Mouse (Mus musculus) ZHBTc4 (cell line): ENCODE results near the gene Enthd1.
A peak's percentile ranks its signal among the peaks of the same experiment; 100 is the strongest.

Experiments used
- DNase-seq: peaks from one replicate; pipeline ENCODE4 v3.0.0-alpha.2; 2011; ENCODE audit warnings: low read depth, low spot score

Enthd1 gene

DNA sequence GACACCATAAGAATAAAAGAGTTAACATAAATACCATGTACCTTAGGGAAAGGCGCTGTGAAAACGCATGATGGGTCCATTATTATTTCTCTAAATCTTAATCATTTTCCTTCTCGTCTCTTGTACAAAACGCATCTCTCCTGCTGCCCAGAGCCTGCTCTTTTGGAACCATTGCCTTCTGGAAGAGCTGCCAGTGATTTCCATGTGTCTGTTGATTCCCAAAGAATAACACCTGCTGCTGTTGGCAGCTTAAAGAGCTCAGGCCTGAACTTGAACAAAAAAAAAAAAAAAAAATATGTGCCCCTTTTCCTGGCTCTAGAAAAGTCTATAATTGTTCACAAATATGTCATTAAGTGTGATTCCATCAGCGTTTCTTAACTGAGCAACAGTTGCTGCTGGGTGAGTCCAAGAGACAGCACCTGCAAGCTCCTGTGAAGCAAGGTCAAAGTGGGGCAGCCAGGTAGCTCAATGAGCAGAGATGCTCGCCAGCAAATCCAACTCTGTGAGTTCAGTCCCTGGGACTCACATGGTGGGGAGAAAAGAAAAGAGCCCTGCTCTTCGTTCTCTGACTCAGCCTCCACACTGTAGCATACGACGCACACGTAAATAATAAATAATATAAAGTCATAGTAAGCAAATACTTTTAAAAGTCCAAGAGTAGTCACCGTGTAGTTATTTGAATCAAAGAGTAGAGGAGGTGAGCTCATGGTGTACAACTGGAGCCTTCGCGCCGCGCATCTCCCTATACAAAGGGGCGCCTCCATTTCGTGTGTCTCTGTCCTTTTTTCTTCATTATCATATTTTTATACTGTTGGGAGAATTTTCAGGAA lies 9.5 kb upstream of the Enthd1 start:
- no peak for DNase-seq

DNA sequence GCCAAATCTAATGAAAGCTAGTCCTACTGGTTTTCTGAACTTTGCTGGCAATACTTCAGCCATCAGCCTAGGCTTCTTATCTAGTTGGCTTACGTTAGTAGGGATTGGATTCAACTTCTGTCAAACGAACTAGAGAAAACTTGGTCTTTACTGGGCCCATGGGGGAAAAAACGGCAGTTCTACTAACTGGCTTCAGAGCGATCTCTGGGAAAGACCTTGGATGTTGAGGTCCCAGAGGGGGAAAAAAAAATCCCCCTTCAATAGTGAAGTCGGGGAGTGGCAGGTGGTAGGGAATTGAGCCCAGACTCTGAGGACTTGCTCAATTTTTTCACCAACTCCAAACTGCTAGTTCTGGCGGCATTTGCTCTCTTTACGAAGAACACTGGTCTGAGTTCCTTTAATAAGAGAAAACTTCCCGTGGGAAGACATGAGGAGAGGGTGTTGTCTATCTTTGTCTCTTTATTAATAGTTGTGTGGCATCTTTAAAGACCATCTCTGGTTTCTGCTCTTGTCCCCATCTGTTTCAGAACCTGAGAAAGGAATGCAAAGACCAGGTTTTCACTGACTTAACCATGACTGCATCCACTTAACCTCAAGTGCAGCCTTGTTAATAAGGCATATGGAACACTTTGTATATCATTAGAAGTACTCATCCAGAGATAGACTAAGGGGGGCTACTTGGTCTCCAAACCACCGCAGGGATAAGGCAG lies 8.0 kb upstream of the Enthd1 start:
- no peak for DNase-seq

DNA sequence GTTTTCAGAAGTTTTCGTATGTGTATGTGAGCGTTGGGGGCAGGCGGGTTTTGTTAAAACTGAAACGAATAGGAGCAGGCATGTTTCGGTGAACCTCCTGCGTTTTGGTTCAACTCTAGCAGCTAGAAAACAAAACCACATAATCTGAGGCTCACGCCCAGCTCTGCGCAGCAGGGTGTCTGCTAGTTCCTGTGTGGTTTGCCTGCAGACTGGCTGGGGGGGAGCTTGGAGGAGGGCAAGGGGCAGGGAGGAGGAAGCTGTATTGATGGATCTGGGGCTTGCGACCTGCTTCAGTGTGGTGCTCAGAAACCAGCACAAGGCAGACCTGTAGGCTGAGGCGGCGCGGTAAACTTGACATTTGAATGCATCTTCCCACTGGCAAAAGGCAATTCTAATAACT lies 7.3 kb upstream of the Enthd1 start, which contains the start of gene Grap2:
TSS of gene Grap2 (plus strand) at position 304 of the 400 bp plus-strand sequence.
- peak; percentile 80 for DNase-seq

DNA sequence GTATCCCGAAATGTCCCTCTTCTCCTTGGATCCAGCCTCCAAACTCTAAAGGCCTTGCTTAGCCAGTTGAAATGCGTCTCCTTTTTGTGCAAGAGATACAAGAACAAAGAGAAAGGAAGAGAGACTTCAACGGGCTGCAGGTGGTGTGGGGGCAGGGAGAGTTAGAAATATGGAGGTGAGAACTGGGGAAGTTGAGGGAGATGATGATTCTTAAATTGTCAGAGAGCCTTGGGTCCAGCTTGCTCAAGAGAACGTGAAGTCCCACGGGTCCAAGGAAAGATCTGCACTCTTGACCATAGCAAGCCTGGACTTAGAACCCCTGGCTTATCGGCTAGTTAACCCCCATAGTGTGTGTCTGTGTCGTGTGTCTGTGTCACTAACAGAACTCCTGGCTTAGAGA lies 6.7 kb upstream of the Enthd1 start:
- no peak for DNase-seq

DNA sequence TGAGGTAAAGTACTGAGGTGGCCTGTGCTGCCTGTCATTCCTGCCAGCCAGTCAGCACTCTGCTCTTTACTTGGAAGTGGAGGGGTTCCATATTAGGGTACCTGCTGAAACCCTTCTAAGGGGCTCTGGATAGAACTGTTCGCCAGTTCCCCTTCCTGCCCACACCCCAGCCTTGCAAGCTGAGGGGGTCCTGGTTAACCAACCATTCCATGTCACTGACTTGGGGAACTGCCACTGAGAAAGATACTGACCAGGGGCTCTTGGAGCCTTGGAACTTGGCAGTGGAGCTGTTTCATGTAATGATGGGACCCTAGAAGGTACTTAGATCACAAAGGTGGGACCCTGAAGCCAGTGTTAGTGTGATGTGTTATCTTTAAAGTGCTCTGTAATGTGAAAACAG lies 5.3 kb upstream of the Enthd1 start:
- DNase-seq, result no peak

DNA sequence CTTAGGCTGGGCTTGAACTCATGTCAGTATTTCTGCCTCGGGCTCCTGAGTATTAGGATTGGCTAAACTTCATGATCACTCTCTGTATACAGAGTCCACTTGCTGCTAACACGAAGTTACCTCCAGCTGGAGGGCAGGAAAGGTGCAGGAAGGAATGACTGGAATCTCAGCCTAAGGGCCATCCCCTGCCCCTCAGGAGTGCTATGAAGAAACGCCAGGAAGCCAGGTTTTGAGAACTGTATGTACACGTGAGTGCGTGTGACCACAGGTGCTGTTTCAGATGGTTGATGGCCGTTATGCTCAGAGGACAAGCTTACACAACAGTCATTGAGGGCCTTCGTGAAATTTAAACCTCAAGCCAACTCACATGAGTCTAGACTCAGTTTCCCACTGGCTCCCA lies 4.2 kb upstream of the Enthd1 start:
- DNase-seq, result no peak

DNA sequence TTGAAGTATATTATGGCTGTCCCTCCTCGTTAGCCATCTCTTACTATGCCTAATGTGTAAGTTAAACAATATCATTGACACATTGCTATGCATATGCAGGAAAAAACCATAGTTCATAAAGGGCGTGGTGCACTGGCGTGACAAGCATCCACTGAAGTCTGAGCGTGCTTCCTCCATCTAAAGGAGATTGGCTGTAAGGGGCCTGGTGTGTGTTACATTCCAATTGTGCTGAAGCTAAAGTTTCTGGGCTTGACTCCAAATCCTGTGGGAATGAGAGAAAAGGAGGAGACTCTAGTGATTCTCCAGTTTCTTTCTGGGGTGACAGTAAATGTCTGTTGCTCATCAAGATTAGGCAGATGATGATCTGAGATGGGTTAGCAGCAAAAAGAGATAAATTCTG lies 2.8 kb upstream of the Enthd1 start:
- no peak for DNase-seq

DNA sequence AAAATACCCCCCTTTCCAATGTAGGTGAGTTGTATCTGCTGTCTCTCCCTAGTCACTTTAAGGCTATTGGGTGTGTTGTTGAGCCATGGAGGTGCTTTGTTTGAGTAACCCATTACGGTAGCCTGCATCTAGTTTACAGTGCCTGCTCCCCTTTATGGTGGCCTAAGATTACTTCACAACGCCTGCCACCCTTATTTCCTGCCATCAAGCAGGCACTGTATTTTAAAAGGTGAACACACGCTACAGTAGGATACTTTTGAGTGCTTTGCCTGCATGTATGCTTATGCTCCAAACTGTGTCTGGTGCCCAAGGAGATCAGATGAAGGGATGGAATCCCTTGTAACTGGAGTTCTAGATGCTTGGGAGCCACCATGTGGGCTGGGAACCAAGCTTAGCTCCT lies 2.2 kb upstream of the Enthd1 start:
- no peak for DNase-seq

DNA sequence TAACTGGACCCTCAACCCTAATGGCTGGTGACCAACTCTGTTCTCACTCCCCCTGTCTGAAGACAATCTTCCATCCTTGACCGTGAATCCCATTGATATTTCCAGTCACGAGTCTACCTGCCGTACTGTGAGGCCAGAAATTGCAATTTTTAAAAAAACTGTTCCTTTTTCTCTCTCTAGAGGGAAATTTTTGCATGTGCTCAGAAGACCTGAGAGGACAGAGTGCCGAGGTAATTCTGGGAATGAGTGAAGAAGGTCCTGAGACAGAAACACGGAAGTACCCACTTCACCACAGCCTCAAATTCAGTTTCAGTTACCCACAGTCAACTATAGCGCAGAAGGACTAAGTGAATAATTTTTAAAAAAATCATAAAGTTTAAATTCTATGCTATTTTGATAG lies 1.7 kb upstream of the Enthd1 start:
- no peak for DNase-seq

DNA sequence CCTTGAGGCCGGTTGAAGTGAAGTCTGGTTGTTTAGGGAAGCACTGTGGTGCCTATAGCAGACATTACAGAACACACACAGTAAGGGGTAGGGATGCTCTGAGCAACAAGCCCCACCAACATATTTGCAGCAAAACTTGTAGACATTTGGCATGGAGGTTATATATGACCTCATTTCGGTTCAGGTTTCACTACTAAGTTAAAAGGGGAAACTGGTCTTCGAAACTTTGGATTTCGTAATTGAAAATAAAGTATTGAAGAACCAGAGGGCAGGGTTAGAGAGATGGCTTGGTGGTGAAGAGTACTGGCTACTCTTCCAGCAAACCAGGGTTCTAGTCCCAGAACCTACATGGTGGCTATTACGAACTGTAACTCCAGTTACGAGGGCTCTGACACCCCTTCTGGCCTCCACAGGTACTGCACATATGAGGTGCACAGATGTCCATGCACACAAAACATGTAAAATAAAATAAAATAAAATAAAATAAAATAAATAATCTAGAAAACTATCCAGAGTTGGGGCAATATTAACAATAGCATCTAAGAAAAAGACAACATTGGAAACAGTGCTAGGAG lies 1.2 kb downstream of the Enthd1 start:
- peak; percentile 35 for DNase-seq

DNA sequence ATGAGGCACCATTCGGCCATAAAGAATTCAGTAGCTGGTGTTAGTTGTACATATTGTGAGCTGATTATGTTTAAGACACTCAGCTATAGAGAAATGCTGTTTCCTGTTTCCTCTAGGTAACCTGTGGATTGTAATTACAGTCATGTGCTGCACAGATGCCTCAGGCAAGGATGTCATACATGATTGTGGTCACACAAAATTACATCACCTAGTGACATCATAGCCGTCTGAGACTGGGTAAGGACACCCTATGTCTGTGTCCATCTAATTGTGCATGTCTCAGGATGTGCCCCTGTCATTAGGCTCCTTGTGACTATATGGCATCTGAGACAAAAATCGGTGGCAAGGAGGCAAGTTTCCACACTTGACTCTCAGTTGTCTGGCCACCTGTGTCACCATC lies 2.5 kb downstream of the Enthd1 start:
- no peak for DNase-seq

DNA sequence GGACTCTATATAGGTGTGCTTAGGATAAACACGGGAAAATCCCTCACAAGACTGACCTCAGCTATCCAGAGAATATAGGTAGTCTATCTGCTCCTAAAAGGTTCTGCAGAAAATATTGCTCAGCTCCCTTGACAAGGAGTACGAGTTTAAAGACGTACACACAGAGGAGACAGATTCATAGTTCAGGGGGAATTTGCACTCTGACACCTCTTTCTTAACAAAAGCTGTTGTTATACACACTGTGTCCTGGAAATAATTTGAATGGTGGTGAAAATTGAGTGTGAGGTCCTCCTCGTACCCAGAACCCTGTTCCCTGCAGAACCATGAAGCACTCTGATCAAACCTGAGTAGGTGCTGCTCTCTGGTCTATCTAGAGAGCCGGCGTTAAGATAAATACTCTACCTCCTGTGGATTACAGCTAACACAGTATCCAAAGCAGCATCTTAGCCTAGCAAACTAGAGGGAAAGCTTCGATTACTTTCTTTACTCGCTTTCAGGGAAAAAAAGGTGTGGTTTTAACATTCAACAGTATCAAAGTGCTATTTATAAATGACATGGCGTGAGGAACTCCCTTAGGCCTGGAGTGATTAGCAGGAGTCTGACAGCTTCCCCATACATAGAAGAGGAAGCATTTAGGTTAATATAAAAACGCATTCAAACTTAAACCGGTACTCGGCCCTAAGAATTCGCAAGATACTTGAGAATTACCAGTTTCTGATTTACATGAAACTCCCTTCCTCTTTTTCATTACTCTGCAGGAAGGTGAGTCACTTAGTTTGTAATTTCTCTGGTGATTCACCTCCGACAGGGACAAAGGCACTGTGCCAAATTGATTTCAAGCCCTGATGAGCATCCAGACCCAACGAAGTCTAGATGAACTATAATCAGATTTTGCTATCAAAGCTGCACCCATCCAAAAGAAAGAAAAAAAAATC lies 4.0 kb downstream of the Enthd1 start:
- no peak for DNase-seq

DNA sequence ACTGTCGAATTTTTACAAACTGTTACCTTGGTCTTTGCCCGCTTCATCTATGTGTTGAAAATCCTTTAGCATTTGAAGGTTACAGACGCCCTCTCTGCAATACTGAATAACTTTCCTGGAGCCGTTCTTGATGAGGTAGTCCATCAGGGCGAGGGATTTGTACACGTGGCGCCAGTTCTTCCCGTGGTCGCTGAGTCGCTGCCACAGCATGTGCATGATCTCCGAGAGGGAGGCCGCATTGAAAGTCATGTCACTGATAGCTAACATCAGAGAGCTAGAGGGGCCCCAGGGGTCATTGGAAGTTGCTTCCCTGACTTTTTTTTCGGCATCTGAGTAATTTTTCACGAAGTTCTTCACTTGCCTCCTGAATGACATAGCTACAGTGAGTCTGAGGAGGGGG lies 5.0 kb downstream of the Enthd1 start:
- no peak for DNase-seq

DNA sequence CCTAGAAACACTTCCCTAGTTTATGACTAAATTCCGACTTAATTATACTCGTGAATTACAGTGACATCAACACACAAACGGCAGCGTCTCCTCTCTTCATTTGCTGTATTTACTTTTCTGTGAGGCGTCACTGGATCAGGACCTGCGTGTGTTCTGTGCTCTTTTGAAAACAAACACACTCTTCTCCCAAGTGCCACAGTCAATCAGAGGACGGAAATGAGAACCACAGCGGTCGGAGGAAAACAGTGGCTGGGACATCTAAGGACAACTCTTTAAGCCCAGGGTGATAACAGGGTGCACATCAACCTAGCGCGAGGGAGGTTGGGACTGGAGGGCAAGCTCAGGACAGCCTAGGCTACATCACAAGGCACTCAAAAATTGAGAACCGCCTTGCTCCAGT lies 5.4 kb downstream of the Enthd1 start:
- DNase-seq, result no peak

DNA sequence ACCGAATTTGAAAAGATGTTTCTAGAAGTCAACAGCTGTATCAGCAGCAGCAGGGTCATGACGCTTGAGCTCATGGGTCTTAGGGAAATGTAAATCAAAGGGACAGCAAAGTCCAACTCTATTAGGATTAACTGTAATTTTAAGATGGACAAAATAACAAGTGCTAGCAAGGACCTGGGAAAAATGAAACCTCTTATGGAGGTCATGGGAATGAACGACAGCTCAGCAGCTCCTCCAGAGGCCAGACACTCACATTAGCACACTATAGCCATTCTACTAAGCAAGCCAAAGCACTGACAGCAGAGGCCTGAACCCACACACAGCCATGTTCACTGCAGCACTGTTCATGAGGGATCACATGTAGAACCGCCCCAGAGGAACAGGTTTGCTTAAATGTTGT lies 7.2 kb downstream of the Enthd1 start:
- DNase-seq, result peak; percentile 26

DNA sequence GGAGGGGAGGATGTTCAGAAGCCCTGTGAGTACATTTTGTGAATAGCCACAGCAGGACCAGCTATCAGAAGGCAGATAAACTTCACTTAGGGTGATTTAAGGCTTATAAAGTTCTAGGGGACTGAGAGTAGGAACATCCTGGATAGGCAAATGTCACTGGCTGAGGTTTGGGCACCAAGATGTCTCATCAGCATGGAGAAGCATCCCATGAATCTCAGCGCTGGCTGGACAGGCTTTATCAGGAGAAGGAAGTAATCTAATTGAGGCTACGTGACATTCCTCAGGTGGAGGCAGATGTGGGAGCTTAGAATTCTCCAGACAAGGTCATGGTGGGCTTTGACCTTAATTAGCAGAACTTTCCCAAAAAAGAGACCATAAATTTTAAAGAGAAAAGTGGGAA lies 8.9 kb downstream of the Enthd1 start:
- DNase-seq, result no peak

DNA sequence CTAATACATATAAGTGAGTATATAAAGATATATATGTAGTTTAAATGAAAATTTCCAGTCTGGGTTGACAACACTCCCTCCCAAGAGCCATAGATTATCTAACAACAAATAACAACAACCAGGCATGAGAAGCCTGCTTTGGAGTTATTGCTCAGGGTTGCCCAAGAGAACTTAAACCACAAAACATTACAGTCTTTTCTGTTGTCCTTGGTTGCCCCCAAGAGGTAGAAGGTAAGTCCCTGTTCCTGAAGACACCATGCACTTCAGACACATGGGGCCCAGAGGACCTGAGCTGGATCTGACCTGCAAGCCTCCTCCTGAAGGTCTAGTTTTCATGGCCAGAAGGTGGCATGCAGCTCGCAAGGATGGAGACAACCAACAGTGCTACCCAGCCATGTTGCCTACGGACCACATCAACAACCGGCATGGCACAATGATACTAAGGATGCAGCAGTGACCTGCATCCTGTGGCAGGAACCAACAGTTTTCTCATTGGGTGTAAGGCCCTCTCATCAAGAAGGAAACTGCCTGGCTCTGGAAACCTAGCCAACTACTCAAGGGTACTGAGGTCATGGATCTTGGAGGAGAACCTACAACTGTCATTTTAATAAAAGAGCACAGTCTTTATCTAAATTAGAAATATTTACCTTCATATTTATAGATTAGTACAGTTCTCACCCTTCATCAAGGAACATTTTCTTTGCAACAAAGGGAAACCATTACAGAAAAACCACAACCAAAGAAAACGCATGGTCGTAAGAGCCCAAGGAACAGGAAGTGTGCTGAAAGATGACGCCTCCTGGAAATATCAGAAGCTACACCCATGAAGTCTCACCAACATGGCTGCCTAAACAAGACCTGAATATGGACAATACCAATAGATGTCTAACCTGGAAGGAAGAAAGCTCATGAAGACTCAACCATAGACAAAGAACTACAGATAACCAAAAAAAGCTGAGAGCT lies 9.8 kb downstream of the Enthd1 start:
- no peak for DNase-seq

DNA sequence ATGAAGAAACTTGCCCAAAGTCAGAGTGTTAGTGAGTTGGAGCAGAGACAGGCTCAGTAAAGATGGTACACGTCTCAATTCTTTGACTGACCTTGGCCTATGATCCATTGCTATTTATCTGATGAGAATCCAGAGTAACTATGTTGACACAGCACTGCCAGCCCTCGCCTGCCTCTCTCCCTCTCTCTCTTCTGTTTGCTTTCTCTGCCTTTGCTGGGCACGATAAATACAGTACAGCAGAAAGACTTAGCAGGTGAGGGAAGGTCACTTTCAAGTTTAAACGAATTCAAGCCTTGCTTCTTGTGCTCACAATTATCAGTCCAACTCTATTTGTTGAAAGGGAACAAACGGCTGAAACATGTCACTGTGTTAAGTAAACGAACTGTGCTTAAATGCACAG lies 19.5 kb downstream of the Enthd1 start:
- no peak for DNase-seq

DNA sequence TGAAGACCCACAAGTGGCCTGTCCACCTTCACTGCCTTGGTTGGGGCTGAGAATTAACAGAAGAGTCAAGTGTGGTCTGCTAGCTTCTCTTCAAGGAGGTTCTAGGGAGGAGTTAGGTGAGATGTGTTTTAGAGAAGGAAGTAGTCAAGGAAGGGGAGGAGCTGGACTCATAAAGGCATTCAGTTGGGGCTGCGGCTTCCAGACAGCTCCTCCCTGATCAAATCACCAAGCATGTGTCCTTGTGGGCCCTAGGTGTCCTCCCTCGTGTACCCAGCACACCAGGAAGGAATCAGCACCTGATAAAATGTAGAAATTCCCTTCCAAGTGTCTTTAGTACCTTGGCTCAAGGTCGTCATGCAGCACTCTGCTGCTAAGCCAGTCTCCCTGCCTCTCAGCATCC lies 20.8 kb downstream of the Enthd1 start:
- DNase-seq, result no peak

DNA sequence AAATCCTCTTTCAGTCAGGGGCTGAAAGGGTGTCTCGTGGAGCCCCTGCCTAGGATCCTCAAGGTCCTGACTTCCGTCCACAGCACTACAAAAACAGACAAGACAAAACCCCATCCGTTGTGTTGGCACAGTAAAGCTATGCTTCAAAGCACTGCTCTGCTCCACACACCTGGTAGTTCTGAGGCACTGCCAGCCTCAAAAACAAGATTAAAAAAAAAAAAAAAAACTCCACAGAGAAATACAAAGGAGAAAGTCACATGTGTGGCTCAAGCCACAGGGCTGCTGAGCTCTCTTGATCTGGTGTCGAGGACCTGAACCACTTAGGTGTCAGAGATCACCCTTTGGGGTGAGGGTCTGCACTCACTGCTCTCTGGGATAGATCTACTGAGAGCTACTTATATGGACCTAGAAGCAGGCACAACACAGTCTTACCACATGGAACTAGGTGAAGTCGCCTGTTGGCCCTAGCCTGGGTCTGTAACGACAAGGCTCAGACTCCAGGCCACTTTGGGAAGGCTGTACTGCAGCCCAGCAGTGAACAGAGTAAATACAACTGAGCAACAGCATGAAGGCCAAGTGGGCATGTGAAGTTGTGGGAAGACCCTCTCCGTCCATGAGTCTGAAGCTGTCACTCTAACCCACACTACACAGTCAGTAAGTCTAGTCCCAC lies 26.1 kb downstream of the Enthd1 start:
- DNase-seq, result no peak
